Mouse (Mus musculus) mouse trophoblast stem cell (cell line): Measurements from ENCODE around the gene Olfr1016.

Experiments used
- in situ Hi-C, 2 experiments: fragments of 300-500 bp; cut with MseI, MboI; formaldehyde crosslinking; loops; 2 replicates in 1 of 2; 3 replicates in 1 of 2; pipeline ENCODE4 v1.15.1; 2025

Gene Olfr1016

GRCm38 (mm10) chr2:85802444-85802843 is at the start of gene Olfr1016:
Gene Olfr1016, minus strand, starts transcription at chr2:85802544.
- in situ Hi-C loops = no loop called here

- in situ Hi-C loops = no loop called here
Observed at GRCm38 (mm10) chr2:85846730-85847129, 44.4 kb upstream of the Olfr1016 start, which contains the start of gene Olfr1020. Gene Olfr1020, plus strand, starts transcription at chr2:85847030.

- in situ Hi-C loops = no loop called here
Observed at GRCm38 (mm10) chr2:85845383-85845782, 43.0 kb upstream of the Olfr1016 start, which contains the start of gene Olfr1019. Gene Olfr1019, minus strand, starts transcription at chr2:85845483.

- in situ Hi-C loops = no loop called here
Observed at GRCm38 (mm10) chr2:85818179-85818578, 15.8 kb upstream of the Olfr1016 start, which contains the start of gene Olfr1018. Gene Olfr1018, plus strand, starts transcription at chr2:85818479.

GRCm38 (mm10) chr2:85804501-85804900 is 2.2 kb upstream of the Olfr1016 start:
- in situ Hi-C loops = no loop called here

GRCm38 (mm10) chr2:85792331-85792730 is 10.0 kb downstream of the Olfr1016 start:
- in situ Hi-C loops = no loop called here

- in situ Hi-C loops = no loop called here
Observed at GRCm38 (mm10) chr2:85781717-85782116, 20.6 kb downstream of the Olfr1016 start, which contains the start of gene Olfr1015. Gene Olfr1015, plus strand, starts transcription at chr2:85782017.

- in situ Hi-C loops = no loop called here
Observed at GRCm38 (mm10) chr2:85772413-85772812, 29.9 kb downstream of the Olfr1016 start, which contains the start of gene Olfr1014. Gene Olfr1014, plus strand, starts transcription at chr2:85772713.

GRCm38 (mm10) chr2:85766798-85767197 is 35.5 kb downstream of the Olfr1016 start, which contains the start of gene Olfr1013:
Gene Olfr1013, plus strand, starts transcription at chr2:85767098.
- in situ Hi-C loops = no loop called here

- in situ Hi-C loops = no loop called here
Observed at GRCm38 (mm10) chr2:85762666-85763065, 39.7 kb downstream of the Olfr1016 start, which contains the start of gene Olfr1012. Gene Olfr1012, minus strand, starts transcription at chr2:85762766.

- in situ Hi-C loops = no loop called here
Observed at GRCm38 (mm10) chr2:85753822-85754221, 48.5 kb downstream of the Olfr1016 start.
